Mouse (Mus musculus) liver, embryonic 13.5 days (tissue): ENCODE measurements around the gene Tmprss11e. TPM values are rescaled to one million over a fixed set of nuclear protein-coding genes. Genes with fewer than 3 reads are reported as not detected.

Experiments used
- ATAC-seq: fragments of 200-750 bp; cut with Nextera tagmentation; 2 replicates; pipeline ENCODE4 v1.8.0; 2017; ENCODE audit warnings: low read depth, mild to moderate bottlenecking, moderate number of reproducible peaks, moderate library complexity
- DNase-seq: peaks from one replicate; pipeline ENCODE4 v3.0.0; 2022
- H3K27ac ChIP-seq: fragments of 300-500 bp; sonication (generic); 2 replicates; pipeline ENCODE4 v1.5.1; 2015; ENCODE audit warnings: moderate library complexity, mild to moderate bottlenecking, inconsistent platforms
- H3K27me3 ChIP-seq: fragments of 300-500 bp; sonication (generic); 2 replicates; pipeline ENCODE4 v1.6.1; 2015; ENCODE audit warnings: mild to moderate bottlenecking, inconsistent platforms
- H3K36me3 ChIP-seq: fragments of 300-500 bp; sonication (generic); 2 replicates; pipeline ENCODE4 v1.6.1; 2015; ENCODE audit warnings: mild to moderate bottlenecking, inconsistent platforms
- H3K4me1 ChIP-seq: fragments of 300-500 bp; sonication (generic); replicated peaks from 2 replicates; pipeline ENCODE4 v1.6.1; 2015; ENCODE audit warnings: inconsistent platforms
- H3K4me2 ChIP-seq: fragments of 300-500 bp; sonication (generic); 2 replicates; pipeline ENCODE4 v1.6.1; 2015; ENCODE audit warnings: inconsistent platforms, mild to moderate bottlenecking, moderate library complexity
- H3K4me3 ChIP-seq: fragments of 300-500 bp; sonication (generic); replicated peaks from 2 replicates; pipeline ENCODE4 v1.5.1; 2015; ENCODE audit warnings: mild to moderate bottlenecking, inconsistent platforms
- H3K9ac ChIP-seq: fragments of 300-500 bp; sonication (generic); 2 replicates; pipeline ENCODE4 v1.6.1; 2015; ENCODE audit warnings: mild to moderate bottlenecking, inconsistent platforms
- H3K9me3 ChIP-seq: fragments of 300-500 bp; sonication (generic); replicated peaks from 2 replicates; pipeline ENCODE4 v1.6.1; 2016; ENCODE audit warnings: inconsistent platforms
- WGBS: fragments of 180-500 bp; shearing (Covaris S2); methylation state at CpG from one replicate; pipeline ENCODE4 v1.1.7; 2015; ENCODE audit not compliant: insufficient replicate concordance; 5-methylcytosine and 5-hydroxymethylcytosine counted together
- polyA plus RNA-seq: library from polyadenylated mRNA; unstranded; fragments of >200 nt; fragmentation: Nextera tagmentation; extraction: Ambion mirVana; gene quantifications from 2 replicates; pipeline ENCODE4 v1.2.1, GENCODE M21; 2015

The Tmprss11e gene
- polyA plus RNA-seq: not detected in 2 replicates

DNA sequence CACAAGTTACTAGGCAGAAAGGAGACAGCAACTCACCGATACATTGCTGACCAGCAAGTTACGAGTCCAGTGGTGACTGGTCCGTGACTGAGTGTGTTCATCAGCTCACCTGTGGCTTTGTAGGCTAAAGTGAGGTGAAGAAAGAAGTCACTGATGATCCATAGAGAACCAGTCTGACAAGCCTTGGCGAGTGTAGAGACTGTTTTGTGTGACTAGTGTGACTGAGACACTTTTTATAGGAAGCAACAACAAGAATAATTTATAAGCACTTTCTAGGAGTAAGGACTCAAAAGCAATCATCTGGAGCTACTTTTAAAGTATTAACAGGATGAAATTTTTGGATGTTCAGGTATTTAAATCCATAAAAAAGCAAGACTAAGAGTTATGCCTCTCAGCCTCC lies at the start of gene Tmprss11e:
TSS of gene Tmprss11e (minus strand) at position 101 of the 400 bp plus-strand sequence.
- ATAC-seq (no peak), DNase-seq (no peak)
- 59% methylated on average over 4 of the region's 4 CpGs for WGBS
- Histone ChIP-seq H3K9ac (no peak within 1 kb of the TSS), H3K4me3 (no peak within 1 kb of the TSS), H3K27ac (no peak within 1 kb of the TSS), H3K9me3 (no peaks in the 10 kb centered on the region), H3K4me2 (no peak within 1 kb of the TSS), H3K27me3 (no peaks in the 10 kb centered on the region), H3K4me1 (no peaks in the 10 kb centered on the region), H3K36me3 (no peaks in the 10 kb centered on the region)

- H3K9me3 ChIP-seq: no peaks in the 10 kb centered on the region
- ATAC-seq: no peak
- no peak overlapping the region for H3K27ac ChIP-seq
- H3K4me1 ChIP-seq: no peaks in the 10 kb centered on the region
- no peak for DNase-seq
- 34% methylated on average over 8 of the region's 8 CpGs for WGBS
- no peak overlapping the region for H3K4me3 ChIP-seq
- H3K9ac ChIP-seq: no peak overlapping the region
- H3K36me3 ChIP-seq: no peaks in the 10 kb centered on the region
- H3K27me3 ChIP-seq: no peaks in the 10 kb centered on the region
- no peak overlapping the region for H3K4me2 ChIP-seq
These were observed 47.2 kb upstream of the Tmprss11e start for GRCm38 (mm10) chr5:86792807-86793206.

- no peaks in the 10 kb centered on the region for H3K27me3 ChIP-seq
- H3K4me1 ChIP-seq: no peaks in the 10 kb centered on the region
- no peak overlapping the region for H3K9ac ChIP-seq
- H3K4me2 ChIP-seq: no peak overlapping the region
- H3K27ac ChIP-seq: no peak overlapping the region
- H3K4me3 ChIP-seq: no peak overlapping the region
- ATAC-seq (no peak), DNase-seq (no peak)
- WGBS: 38% methylated on average over 4 of the region's 4 CpGs
- H3K9me3 ChIP-seq: no peaks in the 10 kb centered on the region
- H3K36me3 ChIP-seq: no peaks in the 10 kb centered on the region
These were observed 46.6 kb upstream of the Tmprss11e start for GRCm38 (mm10) chr5:86792249-86792648.

GRCm38 (mm10) chr5:86789954-86790353 lies 44.3 kb upstream of the Tmprss11e start:
- H3K4me1 ChIP-seq: no peaks in the 10 kb centered on the region

GRCm38 (mm10) chr5:86786798-86787197 lies 41.2 kb upstream of the Tmprss11e start:
- H3K9me3 ChIP-seq: no peaks in the 10 kb centered on the region
- H3K9ac ChIP-seq: no peak overlapping the region
- no peak for DNase-seq
- ATAC-seq: no peak
- WGBS: 39% methylated on average over 1 of the region's 1 CpGs
- H3K4me2 ChIP-seq: no peak overlapping the region
- no peaks in the 10 kb centered on the region for H3K36me3 ChIP-seq
- no peak overlapping the region for H3K27ac ChIP-seq
- H3K4me1 ChIP-seq: no peaks in the 10 kb centered on the region
- H3K4me3 ChIP-seq: no peak overlapping the region
- no peaks in the 10 kb centered on the region for H3K27me3 ChIP-seq

More at GRCm38 (mm10) chr5:86789954-86790353, 44.3 kb upstream of the Tmprss11e start:
- ATAC-seq (no peak), DNase-seq (no peak)
- H3K4me2 ChIP-seq: no peak overlapping the region
- WGBS: 55% methylated on average over 2 of the region's 2 CpGs
- no peak overlapping the region for H3K27ac ChIP-seq
- H3K9me3 ChIP-seq: no peaks in the 10 kb centered on the region
- H3K4me3 ChIP-seq: no peak overlapping the region
- H3K27me3 ChIP-seq: no peaks in the 10 kb centered on the region
- no peak overlapping the region for H3K9ac ChIP-seq
- H3K36me3 ChIP-seq: no peaks in the 10 kb centered on the region

DNA sequence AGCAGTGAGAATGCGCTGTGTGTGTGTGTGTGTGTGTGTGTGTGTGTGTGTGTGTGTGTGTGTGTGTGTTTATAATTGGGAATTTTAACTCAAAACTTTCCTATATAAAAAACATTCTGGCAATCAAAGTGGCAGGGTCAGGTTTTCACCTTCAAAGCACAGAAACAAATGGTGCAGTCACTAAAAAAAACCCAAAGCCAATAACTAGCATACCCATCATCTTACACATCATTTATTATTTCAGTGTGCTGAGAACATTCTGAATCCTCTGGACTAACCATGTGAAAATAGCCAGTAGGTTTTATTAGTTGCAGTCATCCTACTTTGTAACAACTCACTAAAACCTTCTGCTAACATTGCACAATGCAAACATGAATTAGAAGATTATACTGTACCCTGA lies 38.6 kb upstream of the Tmprss11e start:
- Histone ChIP-seq H3K4me2 (no peak overlapping the region), H3K27me3 (no peaks in the 10 kb centered on the region), H3K27ac (no peak overlapping the region), H3K4me1 (no peaks in the 10 kb centered on the region), H3K36me3 (no peaks in the 10 kb centered on the region), H3K4me3 (no peak overlapping the region), H3K9ac (no peak overlapping the region), H3K9me3 (no peaks in the 10 kb centered on the region)
- ATAC-seq (no peak), DNase-seq (no peak)
- 53% methylated on average over 1 of the region's 1 CpGs for WGBS

DNA sequence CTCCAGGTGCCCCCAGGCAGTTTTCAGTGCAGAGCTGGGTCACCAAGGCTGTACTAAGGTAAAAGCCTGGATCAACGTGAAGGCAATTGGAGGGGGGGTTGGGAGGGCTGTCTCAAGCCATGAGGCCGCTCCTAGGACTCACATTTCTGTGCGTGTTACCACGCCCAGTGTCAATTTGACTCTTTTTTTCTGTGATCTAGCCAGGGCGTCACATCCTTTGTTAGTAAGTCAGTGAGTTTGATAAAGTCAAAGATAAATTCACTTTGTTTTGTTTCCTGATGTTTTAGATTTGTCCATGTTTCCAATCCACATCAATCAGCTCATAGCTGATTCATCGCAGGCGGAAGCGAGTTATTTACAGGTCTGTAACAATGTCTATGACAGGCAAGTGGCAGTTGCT lies 37.4 kb upstream of the Tmprss11e start:
- H3K4me1 ChIP-seq: no peaks in the 10 kb centered on the region
- no peaks in the 10 kb centered on the region for H3K27me3 ChIP-seq
- no peak for ATAC-seq
- no peak for DNase-seq
- WGBS: 50% methylated on average over 8 of the region's 8 CpGs
- no peak overlapping the region for H3K4me3 ChIP-seq
- no peak overlapping the region for H3K27ac ChIP-seq
- H3K36me3 ChIP-seq: no peaks in the 10 kb centered on the region
- no peaks in the 10 kb centered on the region for H3K9me3 ChIP-seq
- H3K4me2 ChIP-seq: no peak overlapping the region
- H3K9ac ChIP-seq: no peak overlapping the region

DNA sequence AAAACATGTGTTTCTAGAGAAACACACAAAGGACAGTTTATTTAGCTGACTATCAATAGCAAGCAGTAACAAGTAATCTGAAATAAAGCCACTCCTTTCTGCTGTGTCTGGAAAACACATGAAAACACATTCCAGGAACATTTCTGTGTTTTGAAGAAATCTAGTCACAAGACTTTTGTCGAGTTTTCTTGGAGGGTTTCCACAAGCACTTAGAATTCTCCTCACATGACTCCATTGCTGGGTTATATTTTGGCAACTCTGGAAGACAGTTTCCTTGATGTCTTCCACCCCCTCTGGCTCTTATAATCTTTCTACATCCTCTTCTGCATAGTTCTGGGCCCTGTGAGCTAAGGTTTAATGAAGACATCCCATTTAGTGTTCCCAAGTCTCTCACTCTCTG lies 32.9 kb upstream of the Tmprss11e start:
- no peak overlapping the region for H3K4me2 ChIP-seq
- no peak for ATAC-seq
- no peak overlapping the region for H3K27ac ChIP-seq
- WGBS: 45% methylated on average over 1 of the region's 1 CpGs
- H3K4me1 ChIP-seq: no peaks in the 10 kb centered on the region
- DNase-seq: no peak
- H3K9me3 ChIP-seq: no peaks in the 10 kb centered on the region
- no peak overlapping the region for H3K9ac ChIP-seq
- H3K27me3 ChIP-seq: no peaks in the 10 kb centered on the region
- no peak overlapping the region for H3K4me3 ChIP-seq
- H3K36me3 ChIP-seq: no peaks in the 10 kb centered on the region

DNA sequence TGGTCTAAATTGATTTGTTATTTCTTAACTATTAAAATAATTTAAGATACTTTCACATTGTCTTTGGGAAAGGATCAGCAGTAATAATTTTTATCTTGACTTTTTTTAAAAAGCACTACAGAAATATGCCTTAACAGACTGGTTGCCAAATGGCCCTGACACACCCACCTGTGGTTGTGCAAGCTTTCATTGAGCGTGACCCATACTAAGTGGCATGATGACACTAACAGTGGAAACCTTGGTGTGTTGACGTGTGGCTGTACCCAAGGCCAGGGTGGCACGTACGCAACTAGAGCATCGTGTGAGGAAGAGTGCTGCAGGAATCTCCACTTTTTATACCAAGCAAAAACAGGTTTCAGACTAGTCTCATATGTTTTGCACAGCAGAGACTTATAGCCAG lies 31.3 kb upstream of the Tmprss11e start:
- Histone ChIP-seq H3K27ac (no peak overlapping the region), H3K9ac (no peak overlapping the region), H3K4me3 (no peak overlapping the region), H3K9me3 (no peaks in the 10 kb centered on the region), H3K36me3 (no peaks in the 10 kb centered on the region), H3K4me2 (no peak overlapping the region), H3K4me1 (no peaks in the 10 kb centered on the region), H3K27me3 (no peaks in the 10 kb centered on the region)
- no peak for DNase-seq
- no peak for ATAC-seq
- WGBS: 75% methylated on average over 5 of the region's 5 CpGs

GRCm38 (mm10) chr5:86771010-86771409 lies 25.4 kb upstream of the Tmprss11e start:
- no peak overlapping the region for H3K4me2 ChIP-seq
- H3K9me3 ChIP-seq: no peaks in the 10 kb centered on the region
- H3K36me3 ChIP-seq: no peaks in the 10 kb centered on the region
- DNase-seq (no peak), ATAC-seq (no peak)
- no peak overlapping the region for H3K9ac ChIP-seq
- no peaks in the 10 kb centered on the region for H3K4me1 ChIP-seq
- H3K4me3 ChIP-seq: no peak overlapping the region
- no peak overlapping the region for H3K27ac ChIP-seq
- no peaks in the 10 kb centered on the region for H3K27me3 ChIP-seq

DNA sequence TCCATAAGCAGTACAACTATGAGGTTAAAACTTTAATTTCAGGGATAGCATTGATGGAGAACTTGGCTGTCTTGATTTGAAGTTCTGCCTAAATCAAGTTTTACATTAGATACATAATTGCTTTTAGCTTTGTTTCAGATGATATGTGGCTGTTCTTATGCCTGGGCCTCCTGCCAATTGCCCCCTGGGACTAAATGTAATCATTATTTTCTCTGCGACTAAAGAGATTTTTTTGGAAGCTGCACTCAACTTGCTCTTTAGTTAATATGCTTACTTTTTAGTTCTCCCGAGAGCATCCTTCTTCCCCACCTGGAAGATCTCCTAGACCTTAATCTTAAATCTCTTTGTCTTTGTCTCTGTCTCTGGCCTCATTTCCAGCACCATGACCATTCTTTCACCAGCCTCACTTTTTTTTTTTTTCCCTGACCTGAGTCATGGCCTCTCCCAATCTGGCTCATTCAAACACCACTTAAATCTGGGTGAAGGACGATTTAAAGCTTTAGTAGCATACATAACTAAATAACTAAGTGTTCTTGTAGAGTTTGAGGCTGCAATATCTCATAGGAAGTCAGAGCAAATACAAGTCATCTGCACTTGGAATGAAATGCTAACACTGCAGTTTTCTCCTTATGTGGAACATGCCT lies 23.5 kb upstream of the Tmprss11e start:
- no peaks in the 10 kb centered on the region for H3K4me1 ChIP-seq
- DNase-seq: no peak
- no peak overlapping the region for H3K4me3 ChIP-seq
- H3K27me3 ChIP-seq: no peaks in the 10 kb centered on the region
- WGBS: 53% methylated on average over 3 of the region's 3 CpGs
- ATAC-seq: no peak
- no peak overlapping the region for H3K27ac ChIP-seq
- no peaks in the 10 kb centered on the region for H3K36me3 ChIP-seq
- no peaks in the 10 kb centered on the region for H3K9me3 ChIP-seq
- no peak overlapping the region for H3K4me2 ChIP-seq
- H3K9ac ChIP-seq: no peak overlapping the region

GRCm38 (mm10) chr5:86742796-86743195 lies 2.8 kb downstream of the Tmprss11e start:
- no peaks in the 10 kb centered on the region for H3K4me1 ChIP-seq
- no peaks in the 10 kb centered on the region for H3K9me3 ChIP-seq
- ATAC-seq (no peak), DNase-seq (no peak)
- H3K4me2 ChIP-seq: no peak overlapping the region
- no peaks in the 10 kb centered on the region for H3K27me3 ChIP-seq
- no peak overlapping the region for H3K4me3 ChIP-seq
- H3K9ac ChIP-seq: no peak overlapping the region
- H3K36me3 ChIP-seq: no peaks in the 10 kb centered on the region
- no peak overlapping the region for H3K27ac ChIP-seq
- 46% methylated on average over 3 of the region's 3 CpGs for WGBS
